Mouse (Mus musculus) thymus, adult 2 months (tissue): Measurements from ENCODE around the gene Man1a.

Source experiments
- CTCF ChIP-seq: fragments of 200-500 bp; IDR thresholded peaks from 2 replicates; pipeline ENCODE4 v1.5.1; 2012; ENCODE audit warnings: mild to moderate bottlenecking, control low read depth, low read length, moderate library complexity, borderline replicate concordance; ENCODE audit not compliant: control insufficient read depth, poor library complexity, insufficient read depth; ENCODE audit errors: extremely low read depth
- POLR2A ChIP-seq: fragments of 200-500 bp; IDR thresholded peaks from 2 replicates; pipeline ENCODE4 v1.6.1; 2012; ENCODE audit warnings: mild to moderate bottlenecking, low read length, control low read depth, moderate library complexity; ENCODE audit not compliant: control insufficient read depth, poor library complexity, insufficient read depth; ENCODE audit errors: extremely low read depth

- no peak for TF ChIP-seq CTCF
- no peak for TF ChIP-seq POLR2A
These were observed 40.8 kb downstream of the Man1a start for GRCm38 (mm10) chr10:54035586-54035985.
